Mouse (Mus musculus) limb, embryonic 11.5 days (tissue): ENCODE results near the gene Cpeb2. TPM values are rescaled to one million over a fixed set of nuclear protein-coding genes. Genes with fewer than 3 reads are reported as not detected.

Source experiments
- ATAC-seq: fragments of 200-750 bp; cut with Nextera tagmentation; 2 replicates; pipeline ENCODE4 v1.8.0; 2017; ENCODE audit warnings: low read depth; ENCODE audit not compliant: insufficient number of reproducible peaks, low FRiP score, low TSS enrichment
- DNase-seq: peaks from one replicate; pipeline ENCODE4 v3.0.0-alpha.2; 2015; ENCODE audit warnings: low spot score
- H3K27ac ChIP-seq: fragments of 300-500 bp; sonication (generic); replicated peaks from 2 replicates; pipeline ENCODE4 v1.5.1; 2014; ENCODE audit warnings: low read depth, mild to moderate bottlenecking, low read length
- H3K27me3 ChIP-seq: fragments of 300-500 bp; sonication (generic); 2 replicates; pipeline ENCODE4 v1.6.1; 2014; ENCODE audit warnings: mild to moderate bottlenecking, low read length, mixed read lengths; ENCODE audit not compliant: control insufficient read depth, insufficient read depth
- H3K36me3 ChIP-seq: fragments of 300-500 bp; sonication (generic); 2 replicates; pipeline ENCODE4 v1.6.1; 2014; ENCODE audit warnings: mild to moderate bottlenecking, low read length, moderate library complexity, mixed read lengths; ENCODE audit not compliant: control insufficient read depth, insufficient read depth
- H3K4me1 ChIP-seq: fragments of 300-500 bp; sonication (generic); 2 replicates; pipeline ENCODE4 v1.6.1; 2014; ENCODE audit warnings: low read length, mixed read lengths; ENCODE audit not compliant: control insufficient read depth, insufficient read depth
- H3K4me2 ChIP-seq: fragments of 300-500 bp; sonication (generic); 2 replicates; pipeline ENCODE4 v1.6.1; 2014; ENCODE audit warnings: low read depth, mild to moderate bottlenecking, moderate library complexity; ENCODE audit not compliant: severe bottlenecking
- H3K4me3 ChIP-seq: fragments of 300-500 bp; sonication (generic); 2 replicates; pipeline ENCODE4 v1.5.1; 2014; ENCODE audit warnings: low read depth, low read length
- H3K9ac ChIP-seq: fragments of 300-500 bp; sonication (generic); 2 replicates; pipeline ENCODE4 v1.6.1; 2014; ENCODE audit warnings: mild to moderate bottlenecking, low read length
- H3K9me3 ChIP-seq: fragments of 300-500 bp; sonication (generic); 2 replicates; pipeline ENCODE4 v1.6.1; 2016; ENCODE audit warnings: low read length; ENCODE audit not compliant: control insufficient read depth
- WGBS: fragments of 180-500 bp; shearing (Covaris S2); extraction: QIAGEN DNeasy Blood & Tissue Kit; methylation state at CpG from one replicate; pipeline ENCODE4 v1.1.7; 2014; 5-methylcytosine and 5-hydroxymethylcytosine counted together
- polyA plus RNA-seq: library from polyadenylated mRNA; unstranded; fragments of >200 nt; fragmentation: Nextera tagmentation; extraction: Ambion mirVana; gene quantifications from 2 replicates; pipeline ENCODE4 v1.2.1, GENCODE M21; 2014

Cpeb2 gene
- polyA plus RNA-seq, 1 experiment from 2014 or later: 0.56 TPM

DNA sequence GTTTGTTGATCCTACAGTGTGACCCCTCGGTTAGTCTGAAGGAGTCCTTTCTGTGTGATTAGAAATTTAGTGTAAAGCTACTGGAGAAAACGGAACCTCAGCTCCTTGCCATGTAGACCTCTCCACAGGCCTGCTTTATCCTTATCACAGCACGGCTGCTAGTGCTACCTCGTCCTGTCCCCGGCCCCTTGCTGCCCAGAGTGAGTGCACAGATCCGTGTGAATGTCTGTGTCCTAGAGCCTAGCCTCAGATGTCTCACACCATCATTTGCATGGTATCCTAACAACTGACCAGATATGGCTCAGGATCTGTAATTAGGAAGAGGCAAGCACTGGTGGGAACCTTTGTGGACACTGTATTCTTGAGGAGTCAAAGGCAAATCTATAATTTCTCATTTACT lies 14.0 kb downstream of the Cpeb2 start:
- H3K27me3 ChIP-seq: no peaks in the 10 kb centered on the region
- H3K36me3 ChIP-seq: no peaks in the 10 kb centered on the region
- 82% methylated on average over 6 of the region's 6 CpGs for WGBS
- H3K4me2 ChIP-seq: no peak overlapping the region
- no peaks in the 10 kb centered on the region for H3K9me3 ChIP-seq
- no peaks in the 10 kb centered on the region for H3K4me1 ChIP-seq
- DNase-seq: no peak
- no peak for ATAC-seq
- no peak overlapping the region for H3K9ac ChIP-seq
- H3K4me3 ChIP-seq: no peak overlapping the region
- H3K27ac ChIP-seq: no peak overlapping the region

DNA sequence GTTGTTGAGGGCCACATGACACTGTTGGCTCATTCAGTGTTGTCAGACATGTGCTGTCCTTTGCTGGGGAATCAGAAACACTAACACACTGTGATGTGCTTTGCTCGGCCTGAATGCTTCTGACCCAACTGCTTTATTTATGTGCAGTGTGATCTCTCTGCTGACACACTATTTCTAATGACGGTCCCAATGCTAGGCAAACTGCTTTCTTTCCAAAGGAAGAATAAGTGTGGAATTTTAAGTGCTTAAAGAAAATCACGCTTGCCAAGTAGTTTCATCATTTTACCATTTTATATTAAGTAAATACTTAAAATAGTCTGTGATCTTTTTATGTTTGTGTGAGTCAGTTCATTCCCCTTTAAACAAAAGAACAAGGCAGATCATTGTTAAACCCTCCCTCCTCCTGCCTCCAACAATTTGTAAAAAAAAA lies 15.0 kb downstream of the Cpeb2 start:
- H3K4me3 ChIP-seq: no peak overlapping the region
- no peak overlapping the region for H3K27ac ChIP-seq
- no peaks in the 10 kb centered on the region for H3K9me3 ChIP-seq
- ATAC-seq (no peak), DNase-seq (no peak)
- no peaks in the 10 kb centered on the region for H3K4me1 ChIP-seq
- H3K4me2 ChIP-seq: no peak overlapping the region
- H3K9ac ChIP-seq: no peak overlapping the region
- 73% methylated on average over 3 of the region's 3 CpGs for WGBS
- H3K27me3 ChIP-seq: no peaks in the 10 kb centered on the region
- H3K36me3 ChIP-seq: no peaks in the 10 kb centered on the region

DNA sequence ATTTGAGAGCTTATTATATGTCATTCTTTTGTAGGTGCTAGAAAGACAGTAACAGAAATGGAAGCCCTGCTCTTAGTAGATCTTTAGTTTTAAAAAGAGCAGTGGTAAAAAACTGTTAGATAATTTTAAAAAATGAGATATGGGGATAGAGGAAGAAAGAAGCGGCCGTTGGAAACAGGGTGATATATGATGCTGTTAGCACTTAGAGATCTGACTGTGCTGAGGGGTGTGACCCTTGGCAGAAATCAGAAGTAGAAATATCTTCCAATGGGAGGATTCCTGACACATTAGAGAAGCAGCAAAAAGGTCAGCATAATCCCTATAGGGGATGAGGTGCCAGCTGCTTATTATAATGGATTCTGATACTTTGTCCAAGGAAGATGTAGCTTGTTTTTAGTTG lies 24.5 kb downstream of the Cpeb2 start:
- no peak overlapping the region for H3K27ac ChIP-seq
- no peak overlapping the region for H3K9ac ChIP-seq
- 84% methylated on average over 2 of the region's 2 CpGs for WGBS
- no peak overlapping the region for H3K4me3 ChIP-seq
- H3K27me3 ChIP-seq: no peaks in the 10 kb centered on the region
- DNase-seq (no peak), ATAC-seq (no peak)
- no peaks in the 10 kb centered on the region for H3K9me3 ChIP-seq
- H3K4me2 ChIP-seq: no peak overlapping the region
- no peaks in the 10 kb centered on the region for H3K4me1 ChIP-seq
- H3K36me3 ChIP-seq: no peaks in the 10 kb centered on the region

DNA sequence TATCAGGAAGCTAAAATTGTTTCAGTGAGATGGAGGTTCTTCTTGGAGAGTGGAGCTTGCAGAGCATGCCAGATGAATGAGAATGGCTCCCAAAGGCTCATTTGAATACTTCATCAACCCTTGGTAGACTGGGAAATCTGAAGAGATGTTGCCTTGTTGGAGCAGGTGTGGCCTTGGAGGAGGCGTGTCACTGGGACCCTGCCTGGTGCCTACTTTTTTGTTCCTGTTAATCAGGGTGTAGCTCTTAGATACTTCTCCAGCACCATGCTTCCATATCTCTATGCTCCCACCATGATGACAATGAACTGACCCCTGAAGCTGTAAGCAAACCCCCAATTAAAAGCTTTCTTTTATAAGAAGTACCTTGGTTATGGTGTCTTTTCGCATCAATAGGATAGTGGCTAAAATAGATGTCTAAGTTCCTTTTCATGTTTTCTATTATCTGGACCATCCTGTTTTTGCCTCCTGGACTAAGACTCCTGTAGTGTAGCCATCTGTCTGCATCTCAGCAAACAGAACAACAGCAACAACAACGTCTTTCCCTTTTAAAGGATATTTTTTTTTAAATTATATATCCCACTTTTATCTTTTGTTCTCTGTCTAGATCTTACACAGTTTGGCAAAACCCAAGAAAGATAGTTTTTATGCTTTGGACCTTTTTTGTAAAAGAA lies 25.6 kb downstream of the Cpeb2 start:
- H3K4me2 ChIP-seq: no peak overlapping the region
- 91% methylated on average over 3 of the region's 3 CpGs for WGBS
- no peaks in the 10 kb centered on the region for H3K9me3 ChIP-seq
- H3K4me1 ChIP-seq: no peaks in the 10 kb centered on the region
- DNase-seq (no peak), ATAC-seq (no peak)
- no peak overlapping the region for H3K4me3 ChIP-seq
- H3K36me3 ChIP-seq: no peaks in the 10 kb centered on the region
- H3K9ac ChIP-seq: no peak overlapping the region
- H3K27me3 ChIP-seq: no peaks in the 10 kb centered on the region
- H3K27ac ChIP-seq: no peak overlapping the region

- H3K27me3 ChIP-seq: no peaks in the 10 kb centered on the region
- H3K4me1 ChIP-seq: no peaks in the 10 kb centered on the region
- ATAC-seq: no peak
- 83% methylated on average over 6 of the region's 6 CpGs for WGBS
- H3K36me3 ChIP-seq: no peaks in the 10 kb centered on the region
- no peak overlapping the region for H3K27ac ChIP-seq
- no peak overlapping the region for H3K4me2 ChIP-seq
- H3K9me3 ChIP-seq: no peaks in the 10 kb centered on the region
- no peak overlapping the region for H3K4me3 ChIP-seq
- no peak for DNase-seq
- H3K9ac ChIP-seq: no peak overlapping the region
These were observed 28.8 kb downstream of the Cpeb2 start for GRCm38 (mm10) chr5:43261814-43262213.

DNA sequence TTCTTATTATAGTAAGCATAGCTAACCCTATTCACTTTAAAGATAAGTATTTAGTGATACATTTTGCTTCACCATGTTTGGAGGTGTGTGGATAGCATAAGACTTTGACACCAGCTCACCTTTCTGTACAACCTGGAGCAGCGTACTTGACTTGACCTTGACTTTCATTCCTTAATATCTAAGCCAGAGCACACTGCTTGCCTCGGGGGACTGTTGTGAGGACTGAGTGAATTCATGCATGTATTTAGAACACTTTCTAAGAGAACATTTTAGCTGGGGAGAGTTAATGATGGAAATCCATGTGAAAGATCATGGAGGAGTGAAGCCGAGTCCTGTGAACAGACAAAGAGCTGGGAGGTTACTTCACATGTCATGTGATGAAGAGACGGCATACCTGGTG lies 31.0 kb downstream of the Cpeb2 start:
- 85% methylated on average over 4 of the region's 4 CpGs for WGBS
- no peak for ATAC-seq

GRCm38 (mm10) chr5:43264696-43265095 lies 31.7 kb downstream of the Cpeb2 start:
- Histone ChIP-seq H3K9ac (no peak overlapping the region), H3K9me3 (no peaks in the 10 kb centered on the region), H3K27ac (no peak overlapping the region), H3K4me1 (no peaks in the 10 kb centered on the region), H3K4me2 (no peak overlapping the region), H3K27me3 (no peaks in the 10 kb centered on the region), H3K36me3 (no peaks in the 10 kb centered on the region), H3K4me3 (no peak overlapping the region)
- no peak for ATAC-seq
- no peak for DNase-seq
- WGBS: 84% methylated on average over 2 of the region's 2 CpGs

More for the DNA sequence above, 31.0 kb downstream of the Cpeb2 start:
- DNase-seq: no peak
- H3K27ac ChIP-seq: no peak overlapping the region
- no peaks in the 10 kb centered on the region for H3K4me1 ChIP-seq
- no peaks in the 10 kb centered on the region for H3K9me3 ChIP-seq
- H3K9ac ChIP-seq: no peak overlapping the region
- H3K4me3 ChIP-seq: no peak overlapping the region
- H3K4me2 ChIP-seq: no peak overlapping the region
- H3K36me3 ChIP-seq: no peaks in the 10 kb centered on the region
- H3K27me3 ChIP-seq: no peaks in the 10 kb centered on the region

DNA sequence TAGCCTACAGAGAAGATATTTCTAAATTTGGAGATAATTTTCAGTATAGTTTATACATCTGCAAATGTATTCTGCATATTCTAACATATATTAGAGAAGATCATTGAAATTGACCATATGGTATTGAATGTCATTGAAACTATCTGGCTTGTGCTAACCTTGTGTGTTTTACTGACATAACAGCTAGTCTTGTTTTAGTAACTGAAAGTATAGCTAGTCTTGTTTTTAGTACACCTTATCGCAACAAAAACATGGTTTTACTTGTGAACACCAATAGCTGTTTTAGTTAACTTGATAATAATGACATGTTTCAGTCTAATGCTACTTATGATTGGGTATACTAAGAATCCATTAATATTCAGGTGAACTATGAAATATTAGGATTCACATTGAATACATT lies 45.0 kb downstream of the Cpeb2 start:
- no peak overlapping the region for H3K27ac ChIP-seq
- H3K4me3 ChIP-seq: no peak overlapping the region
- WGBS: 91% methylated on average over 1 of the region's 1 CpGs
- ATAC-seq (no peak), DNase-seq (no peak)
- H3K4me1 ChIP-seq: no peaks in the 10 kb centered on the region
- H3K4me2 ChIP-seq: no peak overlapping the region
- H3K9me3 ChIP-seq: no peaks in the 10 kb centered on the region
- no peak overlapping the region for H3K9ac ChIP-seq
- H3K36me3 ChIP-seq: no peaks in the 10 kb centered on the region
- H3K27me3 ChIP-seq: no peaks in the 10 kb centered on the region

DNA sequence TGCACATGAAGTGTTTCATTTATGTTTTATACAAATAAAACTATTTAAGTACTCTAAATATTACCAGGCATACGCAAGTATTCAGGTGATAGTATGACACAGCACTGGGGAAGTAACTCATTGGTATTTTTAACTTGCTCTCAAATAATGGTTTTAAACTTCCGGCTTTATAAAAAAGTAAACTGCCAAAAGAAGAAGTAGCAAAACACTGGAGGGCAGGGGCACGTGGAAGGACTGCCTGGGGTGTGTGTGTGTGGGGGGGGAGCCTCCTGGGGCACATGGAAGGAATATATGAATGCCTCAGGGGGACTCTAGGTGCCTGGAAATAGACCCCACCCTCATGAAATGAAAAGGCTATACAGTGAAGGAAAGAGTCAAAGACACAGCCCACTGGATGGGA lies 46.8 kb downstream of the Cpeb2 start:
- no peak for ATAC-seq
- Histone ChIP-seq H3K4me1 (no peaks in the 10 kb centered on the region), H3K27me3 (no peaks in the 10 kb centered on the region), H3K4me2 (no peak overlapping the region), H3K9ac (no peak overlapping the region), H3K9me3 (no peaks in the 10 kb centered on the region), H3K4me3 (no peak overlapping the region), H3K27ac (no peak overlapping the region), H3K36me3 (no peaks in the 10 kb centered on the region)
- DNase-seq: no peak
- 89% methylated on average over 3 of the region's 3 CpGs for WGBS
